In the genomic region with DNA sequence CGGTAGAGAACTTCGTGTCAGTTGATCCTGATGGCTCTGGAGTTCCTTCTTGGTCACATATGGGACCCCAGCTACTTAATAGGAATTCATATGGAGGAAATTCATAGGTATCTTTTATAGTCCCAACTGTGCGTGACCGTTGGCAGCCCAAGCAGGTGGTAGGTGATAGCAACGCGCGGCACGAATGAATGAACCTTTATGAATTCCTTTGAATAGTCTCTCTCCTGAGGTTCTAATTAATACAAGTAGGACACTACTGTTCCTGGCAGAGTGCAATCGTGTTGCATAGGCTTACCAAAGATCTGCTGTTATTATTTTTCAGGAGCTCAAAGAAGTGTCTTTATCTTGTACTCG, we compare ENCODE assay signal across 7 mouse cellular contexts. TPM values are rescaled to one million over a fixed set of nuclear protein-coding genes. Genes with fewer than 3 reads are reported as not detected.
DNase-seq lines count a peak whose midpoint lies in the region; ATAC-seq and TF ChIP-seq lines count a peak whose summit lies in the region.

No protein-coding gene starts in this region.

- peak overlapping the region; percentile 73 for H3K4me3 ChIP-seq in lung, embryonic 15.5 days
- H3K4me3 ChIP-seq in embryonic fibroblast, embryonic 13.5 days (ENCODE audit: insufficient read depth, low read length): peak overlapping the region; percentile 80
- peak overlapping the region; percentile 73 for H3K4me3 ChIP-seq in limb, embryonic 12.5 days (replicated peaks)
- peak overlapping the region; percentile 92 for H3K4me3 ChIP-seq in olfactory bulb, adult 2 months (ENCODE audit: insufficient read depth, low read depth, low read length)

- 16% methylated on average over 10 of the region's 10 CpGs for WGBS in lung, embryonic 15.5 days
- 27% methylated on average over 10 of the region's 10 CpGs for WGBS in limb, embryonic 12.5 days
- WGBS in olfactory bulb, adult 2 months: 8% methylated on average over 10 of the region's 10 CpGs

- H3K9me3 ChIP-seq in lung, embryonic 15.5 days: no peaks in the 10 kb centered on the region
- no peaks in the 10 kb centered on the region for H3K9me3 ChIP-seq in limb, embryonic 12.5 days

- peaks cover 14% of the 10 kb centered on the region for H3K4me1 ChIP-seq in lung, embryonic 15.5 days
- H3K4me1 ChIP-seq in embryonic fibroblast, embryonic 13.5 days (ENCODE audit: control insufficient read depth, insufficient read depth, low read length): no peaks in the 10 kb centered on the region; the same call in 1 of the 2 replicates
- H3K4me1 ChIP-seq in limb, embryonic 12.5 days (replicated peaks): peaks cover 9% of the 10 kb centered on the region; the same call in 1 of the 2 replicates
- H3K4me1 ChIP-seq in olfactory bulb, adult 2 months (ENCODE audit: control insufficient read depth, insufficient read depth, low read length): peaks cover 2% of the 10 kb centered on the region; the same call in 1 of the 2 replicates

- H3K9ac ChIP-seq in lung, embryonic 15.5 days: peak overlapping the region; percentile 70
- H3K9ac ChIP-seq in limb, embryonic 12.5 days (replicated peaks): peak overlapping the region; percentile 82

- H3K4me2 ChIP-seq in lung, embryonic 15.5 days: peak overlapping the region; percentile 67
- peak overlapping the region; percentile 66 for H3K4me2 ChIP-seq in limb, embryonic 12.5 days

- no peak for ATAC-seq in lung, embryonic 15.5 days (ENCODE audit: borderline replicate concordance, extremely low read depth, low FRiP score, low TSS enrichment)
- ATAC-seq in limb, embryonic 12.5 days (ENCODE audit: insufficient number of reproducible peaks, insufficient read depth, low FRiP score, low TSS enrichment, low read depth): no peak

- DNase-seq in lung, postnatal 25 days (ENCODE audit: low spot score): no peak
- no peak for DNase-seq in thymus, postnatal 14 days
- no peak for DNase-seq in cerebellum, adult 18-20 months

- H3K27me3 ChIP-seq in lung, embryonic 15.5 days: no peaks in the 10 kb centered on the region
- no peaks in the 10 kb centered on the region for H3K27me3 ChIP-seq in limb, embryonic 12.5 days

- TF ChIP-seq CTCF in embryonic fibroblast, embryonic 13.5 days (IDR thresholded peaks at IDR 0.05; ENCODE audit: borderline replicate concordance, insufficient read depth, low read length): no peak
- no peak for TF ChIP-seq CTCF in olfactory bulb, adult 2 months (IDR thresholded peaks at IDR 0.05; ENCODE audit: insufficient read depth, low read depth, low read length)

- 0 out of 2 replicates have a peak overlapping the region, but pooled peaks have one; percentile 48 for H3K27ac ChIP-seq in lung, embryonic 15.5 days
- no peak overlapping the region for H3K27ac ChIP-seq in embryonic fibroblast, embryonic 13.5 days (ENCODE audit: insufficient read depth, low read length)
- no peak overlapping the region for H3K27ac ChIP-seq in limb, embryonic 12.5 days
- no peak overlapping the region for H3K27ac ChIP-seq in olfactory bulb, adult 2 months (ENCODE audit: insufficient read depth, low read depth, low read length)

- H3K36me3 ChIP-seq in lung, embryonic 15.5 days: 0 out of 2 replicates have a peak, but pooled peaks cover 15% of the 10 kb centered on the region
- peaks cover 23% of the 10 kb centered on the region; the same call in 1 of the 2 replicates for H3K36me3 ChIP-seq in limb, embryonic 12.5 days

- no peak for TF ChIP-seq POLR2A in embryonic fibroblast, embryonic 13.5 days (IDR thresholded peaks at IDR 0.05; ENCODE audit: low read depth, low read length)
- TF ChIP-seq POLR2A in olfactory bulb, adult 2 months (IDR thresholded peaks at IDR 0.05; ENCODE audit: insufficient read depth, low read depth, low read length): no peak

RNA-seq across cellular contexts. Expression of gene Fam45a, which starts 0.6 kb away (rescaled TPM):
- polyA plus RNA-seq in lung, embryonic 15.5 days (2015; fragmentation: Nextera tagmentation; extraction: Ambion mirVana): 30.3 and 32.3 TPM in 2 replicates
- polyA plus RNA-seq in embryonic fibroblast, embryonic 13.5 days (2011; ENCODE audit: insufficient read length, low read depth, missing spikeins): 42.2 and 55.9 TPM in 2 replicates
- polyA plus RNA-seq in limb, embryonic 12.5 days (2016; fragmentation: Nextera tagmentation; extraction: Ambion mirVana): 31.4 and 34.2 TPM in 2 replicates
- not detected in 2 replicates for polyA plus RNA-seq in olfactory bulb, adult 2 months (2012; ENCODE audit: insufficient read depth, insufficient read length, low replicate concordance, missing spikeins)

RNA-seq across cellular contexts. Expression of gene Eif3a, which starts 21.6 kb away (rescaled TPM):
- polyA plus RNA-seq in lung, embryonic 15.5 days (2015; fragmentation: Nextera tagmentation; extraction: Ambion mirVana): 132 and 137 TPM in 2 replicates
- polyA plus RNA-seq in embryonic fibroblast, embryonic 13.5 days (2011; ENCODE audit: insufficient read length, low read depth, missing spikeins): 303 and 321 TPM in 2 replicates
- polyA plus RNA-seq in limb, embryonic 12.5 days (2016; fragmentation: Nextera tagmentation; extraction: Ambion mirVana): 143 and 157 TPM in 2 replicates
- 89.3 and 118 TPM in 2 replicates for polyA plus RNA-seq in olfactory bulb, adult 2 months (2012; ENCODE audit: insufficient read depth, insufficient read length, low replicate concordance, missing spikeins)

RNA-seq across cellular contexts. Expression of gene Sfxn4, which starts 49.3 kb away (rescaled TPM):
- 6.4 and 7.1 TPM in 2 replicates for polyA plus RNA-seq in lung, embryonic 15.5 days (2015; fragmentation: Nextera tagmentation; extraction: Ambion mirVana)
- polyA plus RNA-seq in embryonic fibroblast, embryonic 13.5 days (2011; ENCODE audit: insufficient read length, low read depth, missing spikeins): 3.1 and 6.2 TPM in 2 replicates
- polyA plus RNA-seq in limb, embryonic 12.5 days (2016; fragmentation: Nextera tagmentation; extraction: Ambion mirVana): 14.1 and 15.5 TPM in 2 replicates
- not detected in 2 replicates for polyA plus RNA-seq in olfactory bulb, adult 2 months (2012; ENCODE audit: insufficient read depth, insufficient read length, low replicate concordance, missing spikeins)

RNA-seq across cellular contexts. Expression of gene Nanos1, which starts 56.2 kb away (rescaled TPM):
- polyA plus RNA-seq in lung, embryonic 15.5 days (2015; fragmentation: Nextera tagmentation; extraction: Ambion mirVana): 1.4 and 1.6 TPM in 2 replicates
- 3.5 and 4.1 TPM in 2 replicates for polyA plus RNA-seq in embryonic fibroblast, embryonic 13.5 days (2011; ENCODE audit: insufficient read length, low read depth, missing spikeins)
- 1.9 and 2.4 TPM in 2 replicates for polyA plus RNA-seq in limb, embryonic 12.5 days (2016; fragmentation: Nextera tagmentation; extraction: Ambion mirVana)
- not detected in 2 replicates for polyA plus RNA-seq in olfactory bulb, adult 2 months (2012; ENCODE audit: insufficient read depth, insufficient read length, low replicate concordance, missing spikeins)

Comparison
In these comparisons a context has a peak if more than half of its experiments do, and no peak if none do; other contexts are left out.
1. RNA of gene Fam45a, which starts 0.6 kb away (polyA plus RNA-seq): 42.2 to 55.9 TPM in embryonic fibroblast, embryonic 13.5 days, 30.3 to 32.3 TPM in lung, embryonic 15.5 days and 31.4 to 34.2 TPM in limb, embryonic 12.5 days; not detected in olfactory bulb, adult 2 months; every median in the first group is over 10 times any median in the second.
2. Peak in every context shown above with its lines, with median percentiles within 50 percentile points of each other: H3K4me3 ChIP-seq.